Mouse (Mus musculus): ENCODE measurements at regions not wholly inside any gene's neighbourhood (a gene's known extent, or its start where the extent isn't known, plus 50 kb on each side); places are given as distances from the start of the nearest gene placed in this dataset.
A peak's percentile ranks its signal among the peaks of the same experiment; 100 is the strongest.
"Not testable (repeated sequence)": the region's sequence is repeated elsewhere in the genome, so short reads cannot be mapped to it uniquely, and the experiment has no call there.

GRCm38 (mm10) chr10:118603857-118604414 lies 163.1 kb downstream of the Ifng start:
- no peak for DNase-seq

- DNase-seq, result no peak
Measured at GRCm38 (mm10) chr10:118605156-118605821, 164.4 kb downstream of the Ifng start.

- DNase-seq, result no peak
Measured at GRCm38 (mm10) chr10:118607418-118607817, 166.6 kb downstream of the Ifng start.

GRCm38 (mm10) chr10:118608376-118609145 lies 167.7 kb downstream of the Ifng start:
- DNase-seq, result peak; percentile 38 to 48

GRCm38 (mm10) chr10:118609157-118609556 lies 168.3 kb downstream of the Ifng start:
- DNase-seq, result no peak

GRCm38 (mm10) chr10:118610868-118611461 lies 170.1 kb downstream of the Ifng start:
- no peak for DNase-seq

GRCm38 (mm10) chr10:118612091-118612490 lies 171.2 kb downstream of the Ifng start:
- no peak for DNase-seq

GRCm38 (mm10) chr10:118613056-118613695 lies 172.3 kb downstream of the Ifng start:
- no peak for DNase-seq

- DNase-seq, result no peak
Measured at GRCm38 (mm10) chr10:118614251-118614865, 173.5 kb downstream of the Ifng start.

GRCm38 (mm10) chr10:118615131-118616020 lies 174.5 kb downstream of the Ifng start:
- DNase-seq, result no peak

- DNase-seq, result no peak
Measured at GRCm38 (mm10) chr10:118616031-118616615, 175.3 kb downstream of the Ifng start.

- DNase-seq, result no peak
Measured at GRCm38 (mm10) chr10:118617291-118618044, 176.6 kb downstream of the Ifng start.

- not testable (repeated sequence) for DNase-seq
Measured at GRCm38 (mm10) chr10:118618251-118618650, 177.4 kb downstream of the Ifng start.

GRCm38 (mm10) chr10:118618766-118619600 lies 178.1 kb downstream of the Ifng start:
- DNase-seq, result no peak

GRCm38 (mm10) chr10:118619601-118620000 lies 178.8 kb downstream of the Ifng start:
- DNase-seq, result no peak

GRCm38 (mm10) chr10:118620611-118621010 lies 179.8 kb downstream of the Ifng start:
- DNase-seq, result no peak

- no peak for DNase-seq
Measured at GRCm38 (mm10) chr10:118621546-118621945, 180.7 kb downstream of the Ifng start.

GRCm38 (mm10) chr10:118622131-118622530 lies 181.3 kb downstream of the Ifng start:
- DNase-seq, result no peak

GRCm38 (mm10) chr10:118622916-118623315 lies 182.1 kb downstream of the Ifng start:
- DNase-seq, result no peak

Measured in adrenal gland, postnatal 36 days (tissue).